Mouse (Mus musculus): ENCODE data around the gene Atp8b5. TPM values are rescaled to one million over a fixed set of nuclear protein-coding genes. Genes with fewer than 3 reads are reported as not detected.

The Atp8b5 gene
- polyA plus RNA-seq, 1 experiment: 0.06 TPM

DNA sequence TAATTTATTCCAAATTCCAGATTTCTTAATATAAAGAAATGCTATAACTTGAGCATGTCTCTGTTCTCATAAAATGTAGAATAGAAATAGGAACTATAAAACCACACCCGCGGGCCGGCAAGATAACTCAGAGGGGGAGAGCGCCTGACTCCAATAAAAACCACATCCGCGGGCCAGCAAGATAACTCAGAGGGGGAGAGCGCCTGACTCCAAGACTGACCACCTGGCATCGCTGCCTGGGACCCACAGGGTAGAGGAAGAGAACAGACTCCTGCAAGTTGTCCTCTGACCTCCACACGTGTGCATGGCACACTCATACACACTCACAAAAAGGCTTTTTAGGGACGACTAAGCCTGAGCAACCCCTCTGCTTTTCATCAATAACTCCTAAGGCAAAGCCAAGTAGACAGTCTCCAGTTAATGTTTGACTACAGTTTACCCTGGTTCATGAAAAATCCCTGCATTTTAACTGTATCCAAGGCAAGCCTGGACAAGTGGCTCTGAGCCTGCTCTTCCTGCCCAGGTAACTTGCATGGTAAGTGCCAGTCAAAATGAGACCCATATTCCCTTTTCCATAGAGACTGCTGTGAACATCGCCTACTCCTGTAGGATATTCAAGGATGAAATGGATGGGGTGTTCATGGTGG lies 98.1 kb downstream of the Atp8b5 start:
- no peak for TF ChIP-seq GATA1 (IDR thresholded peaks at IDR 0.05; ENCODE audit: low read length)

DNA sequence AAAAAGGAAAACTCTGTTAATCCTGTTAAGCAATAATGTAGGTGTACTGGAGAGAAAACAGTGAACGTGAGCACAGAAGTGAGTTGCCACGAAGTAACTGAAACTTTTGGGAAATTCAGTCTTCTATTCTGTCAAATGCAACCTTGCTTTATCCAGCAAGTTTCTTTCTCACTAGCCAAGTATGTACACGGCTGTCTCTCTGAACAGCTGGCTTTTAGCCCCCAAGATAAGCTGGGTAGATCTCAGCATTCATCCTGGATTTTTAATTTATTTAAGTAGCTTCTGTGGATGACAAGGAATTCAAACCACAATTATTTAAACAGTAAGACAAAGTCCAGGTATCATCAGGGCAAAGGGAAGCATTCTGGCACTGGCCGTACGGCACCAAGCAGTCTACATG lies 100.3 kb downstream of the Atp8b5 start:
- TF ChIP-seq GATA1 (IDR thresholded peaks at IDR 0.05; ENCODE audit: low read length): no peak

DNA sequence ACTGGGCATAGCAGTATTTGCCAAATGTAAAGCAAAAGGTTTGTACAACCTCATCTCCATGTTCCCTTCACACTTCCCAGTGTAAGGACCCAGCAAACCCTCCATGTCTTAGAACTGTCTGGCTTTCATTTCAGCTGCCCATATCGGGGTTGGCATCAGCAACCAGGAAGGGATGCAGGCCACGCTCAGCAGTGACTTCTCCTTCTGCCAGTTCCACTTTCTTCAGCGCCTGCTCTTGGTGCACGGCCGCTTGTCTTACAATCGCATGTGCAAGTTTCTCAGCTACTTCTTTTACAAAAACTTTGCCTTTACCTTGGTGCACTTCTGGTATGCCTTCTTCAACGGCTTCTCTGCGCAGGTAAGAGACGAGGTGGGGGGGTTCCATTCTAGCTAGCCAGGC lies 100.8 kb downstream of the Atp8b5 start:
- TF ChIP-seq GATA1 (IDR thresholded peaks at IDR 0.05; ENCODE audit: low read length): no peak

DNA sequence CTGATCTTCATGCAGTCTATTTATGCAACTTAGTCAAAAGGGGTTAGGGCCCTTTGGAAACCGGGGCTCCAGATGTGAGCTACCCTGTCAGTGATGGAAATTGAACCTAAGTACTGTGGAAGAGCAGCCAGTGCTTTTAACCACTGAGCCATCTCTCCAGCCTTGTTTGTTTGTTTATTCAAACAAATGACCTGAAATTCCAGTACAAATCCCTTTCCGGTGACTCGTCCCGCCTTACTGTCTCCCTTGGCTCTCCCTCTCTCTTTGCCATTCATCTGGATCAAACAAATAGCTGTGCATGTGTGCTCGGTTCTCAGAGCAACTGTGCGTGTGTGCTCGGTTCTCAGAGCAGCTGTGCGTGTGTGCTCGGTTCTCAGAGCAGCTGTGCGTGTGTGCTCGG lies 104.4 kb downstream of the Atp8b5 start:
- TF ChIP-seq GATA1 (IDR thresholded peaks at IDR 0.05; ENCODE audit: low read length): no peak

DNA sequence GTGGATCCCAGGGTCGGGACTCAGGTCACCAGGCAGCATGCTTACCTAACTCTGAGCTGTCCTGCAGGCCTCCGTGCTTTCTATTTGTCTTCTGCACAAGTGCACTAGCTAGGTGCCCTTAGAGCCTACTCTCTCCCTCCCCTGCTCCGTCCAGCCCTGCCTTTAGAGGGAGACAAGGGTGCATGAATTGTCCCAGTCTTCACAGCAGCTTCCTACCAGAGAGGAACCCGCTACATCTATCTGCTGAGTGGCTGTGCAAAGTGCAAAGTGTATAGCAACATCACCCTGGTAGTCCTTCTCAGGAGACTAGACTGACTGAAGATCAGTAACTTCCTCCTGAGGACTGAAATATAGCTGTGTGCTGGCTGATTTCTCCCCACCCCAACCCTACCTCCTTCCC lies 105.2 kb downstream of the Atp8b5 start:
- TF ChIP-seq GATA1 (IDR thresholded peaks at IDR 0.05; ENCODE audit: low read length): no peak

DNA sequence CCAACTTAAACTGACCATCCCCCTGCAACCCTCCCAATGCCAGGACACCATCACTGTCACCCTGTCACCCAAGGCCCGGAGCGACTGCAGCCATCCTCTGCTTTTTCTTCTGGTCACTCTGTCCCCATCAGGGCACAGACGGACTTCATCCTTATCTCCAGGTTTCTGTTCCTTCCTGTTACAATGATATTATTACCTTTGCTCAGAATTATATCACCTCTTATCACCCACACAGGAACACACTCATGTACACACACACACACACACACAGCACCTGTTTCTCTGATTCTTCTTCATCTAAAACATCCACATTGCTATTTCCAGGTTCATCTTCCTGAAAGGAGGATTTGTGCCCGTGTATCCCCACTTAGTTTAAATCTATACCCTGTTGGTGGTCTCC lies 107.3 kb downstream of the Atp8b5 start:
- TF ChIP-seq GATA1 (IDR thresholded peaks at IDR 0.05; ENCODE audit: low read length): no peak

DNA sequence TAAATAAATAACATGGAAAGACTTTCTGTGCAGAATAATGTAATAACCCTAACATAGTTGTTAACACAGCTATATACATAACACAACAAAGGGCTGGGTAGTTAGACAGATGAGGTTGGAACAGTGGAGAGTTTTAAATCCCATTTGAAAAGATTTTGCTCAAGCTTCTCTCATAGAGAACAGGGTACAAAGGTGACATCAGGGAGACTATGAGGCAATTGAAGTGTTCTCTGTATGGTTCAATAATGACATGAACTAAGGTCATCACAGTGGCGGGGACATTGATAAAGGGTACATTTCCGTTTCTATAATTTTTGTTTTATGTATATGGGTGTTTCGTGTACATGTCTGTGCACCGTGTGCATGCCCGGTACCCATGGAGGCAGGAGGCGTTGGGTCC lies 112.6 kb downstream of the Atp8b5 start:
- no peak for TF ChIP-seq GATA1 (IDR thresholded peaks at IDR 0.05; ENCODE audit: low read length)

DNA sequence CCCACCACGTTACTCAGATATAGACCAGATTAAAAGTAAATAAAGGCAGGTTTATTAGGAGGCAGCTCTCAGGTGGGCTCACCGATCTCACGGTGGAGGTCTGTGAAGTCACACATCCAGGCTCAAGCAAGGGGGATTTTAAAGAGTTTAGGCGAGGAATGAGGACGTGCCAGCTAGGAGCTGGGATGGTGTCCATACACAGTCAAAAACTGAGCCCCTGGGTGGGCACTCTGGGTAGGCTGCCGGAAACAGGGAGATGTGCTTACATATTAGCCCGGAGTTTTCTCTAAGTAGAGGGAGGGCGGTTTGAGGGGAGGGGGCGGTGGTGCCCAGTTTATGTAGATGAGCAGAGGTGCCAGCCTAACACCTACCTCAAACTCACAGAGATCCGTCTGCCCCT lies 114.0 kb downstream of the Atp8b5 start:
- TF ChIP-seq GATA1 (IDR thresholded peaks at IDR 0.05; ENCODE audit: low read length): no peak

DNA sequence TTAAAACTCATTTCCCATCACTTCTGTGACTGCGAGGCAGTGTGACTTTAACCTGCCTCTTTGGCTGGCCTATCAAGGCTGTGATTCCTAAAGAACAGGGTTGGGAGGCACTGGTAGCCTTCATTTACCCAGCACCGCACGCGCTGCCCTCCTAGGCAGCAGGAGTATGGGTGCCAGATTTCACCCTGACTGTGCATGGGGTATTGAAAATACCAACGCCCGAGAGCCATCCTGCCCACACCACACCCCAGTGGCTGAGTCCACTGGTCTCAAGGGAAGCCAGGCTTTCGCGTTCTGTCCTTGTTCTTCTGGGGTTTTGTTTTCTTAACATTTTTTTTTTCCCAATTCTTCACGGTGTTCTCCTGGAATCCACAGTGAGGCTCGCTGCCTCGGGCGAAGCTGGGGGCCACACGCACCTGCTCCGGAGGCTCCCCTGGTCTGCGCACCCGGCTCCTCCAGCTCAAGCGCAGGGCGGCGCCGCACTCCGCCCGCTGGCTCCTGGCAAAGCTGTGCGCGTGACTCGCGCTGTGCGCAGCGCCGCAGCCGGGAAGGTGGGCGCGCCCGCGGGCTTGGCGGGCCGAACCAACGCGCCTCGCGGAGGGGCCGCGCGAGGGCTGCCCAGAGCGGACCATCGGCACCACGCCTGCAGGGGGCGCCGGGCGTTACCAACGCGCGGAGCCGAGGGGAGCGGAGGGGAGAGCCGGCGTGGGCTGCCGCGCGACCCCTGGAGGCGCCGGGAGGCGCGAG lies 114.6 kb downstream of the Atp8b5 start, which contains the start of gene Rusc2:
Gene Rusc2 (plus strand): TSS at position 572 of the 747 bp plus-strand sequence.
- TF ChIP-seq GATA1 (IDR thresholded peaks at IDR 0.05; ENCODE audit: low read length): no peak

DNA sequence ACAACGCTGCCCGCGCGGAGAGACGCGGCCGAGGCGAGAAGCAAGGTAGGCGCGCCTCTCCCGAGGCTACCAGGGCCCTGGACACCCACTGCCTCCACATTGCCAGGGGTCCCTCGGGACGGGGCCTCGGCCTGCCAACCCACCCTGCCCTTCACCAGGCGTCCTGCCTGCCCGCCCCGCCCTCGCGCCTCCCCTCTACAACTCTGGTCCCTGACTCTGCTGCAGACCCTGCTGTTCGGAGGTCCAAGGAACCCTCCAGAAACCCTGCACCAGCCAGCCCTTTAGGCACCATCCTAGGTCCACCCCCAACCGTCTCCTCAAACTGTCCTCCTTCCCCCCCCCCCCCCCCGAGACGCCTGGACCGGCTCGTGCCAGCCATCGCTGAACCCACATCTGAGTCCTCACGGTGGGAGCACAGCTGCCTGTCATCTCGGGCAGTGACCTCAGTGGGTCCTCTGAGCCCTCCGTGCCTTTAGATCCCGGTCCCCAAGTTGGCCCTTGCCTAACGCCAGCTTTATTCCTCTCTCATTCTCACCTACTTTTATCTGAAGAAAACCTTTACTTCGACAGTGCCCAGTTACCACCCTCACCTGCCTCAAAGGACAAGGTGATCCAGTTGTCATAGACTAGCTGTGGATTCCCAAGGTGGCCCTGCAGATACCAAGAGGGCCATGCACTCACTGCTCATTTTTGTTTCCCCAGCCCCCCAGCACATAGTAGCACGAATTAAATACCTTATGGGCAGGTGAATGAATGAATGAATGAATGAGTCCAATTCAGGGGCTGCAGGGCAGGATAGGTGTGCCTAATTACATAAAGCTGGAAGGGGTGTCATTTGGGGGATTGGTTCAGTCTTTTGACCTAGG lies 115.4 kb downstream of the Atp8b5 start:
- TF ChIP-seq GATA1 (IDR thresholded peaks at IDR 0.05; ENCODE audit: low read length): no peak

DNA sequence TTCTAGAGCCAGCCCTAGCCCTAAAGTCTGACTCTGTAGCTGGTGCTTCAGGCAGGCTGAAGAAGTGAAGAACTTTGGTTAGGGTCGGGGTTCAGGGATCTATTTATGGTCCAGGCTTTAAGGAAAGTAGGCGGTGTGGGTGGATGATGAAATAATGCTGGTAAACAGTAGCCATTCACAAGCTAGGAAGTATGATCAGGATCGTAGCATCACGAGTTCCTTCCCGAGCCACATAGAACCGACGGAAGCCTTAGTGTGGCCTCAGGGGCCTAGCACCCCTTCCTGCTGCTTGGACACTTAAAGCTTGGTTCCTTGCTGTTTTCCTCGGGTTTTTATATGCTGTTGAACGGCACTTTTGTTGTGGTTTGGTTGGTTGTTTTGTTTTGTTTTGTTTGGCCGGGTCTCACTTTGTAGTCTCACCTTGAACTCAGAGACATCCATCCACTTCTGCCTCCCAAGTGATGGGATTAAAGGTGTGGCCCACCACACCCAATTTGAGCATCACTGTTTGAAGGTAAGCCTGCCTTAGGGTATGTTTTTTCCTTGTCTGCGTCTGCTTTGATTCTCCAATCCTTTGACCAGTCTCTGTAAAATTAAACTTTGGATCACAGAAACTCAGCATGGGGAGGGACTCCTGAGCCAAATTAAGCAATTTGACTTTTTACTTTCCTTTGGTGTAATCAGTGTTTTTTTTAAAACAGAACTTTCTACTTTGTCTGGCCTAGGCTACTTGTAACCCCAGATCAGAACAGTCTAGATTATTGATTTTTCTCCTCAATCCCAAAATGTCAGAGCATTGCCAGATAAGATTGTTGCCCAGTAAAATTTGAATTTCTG lies 116.5 kb downstream of the Atp8b5 start:
- TF ChIP-seq GATA1 (IDR thresholded peaks at IDR 0.05; ENCODE audit: low read length): no peak

DNA sequence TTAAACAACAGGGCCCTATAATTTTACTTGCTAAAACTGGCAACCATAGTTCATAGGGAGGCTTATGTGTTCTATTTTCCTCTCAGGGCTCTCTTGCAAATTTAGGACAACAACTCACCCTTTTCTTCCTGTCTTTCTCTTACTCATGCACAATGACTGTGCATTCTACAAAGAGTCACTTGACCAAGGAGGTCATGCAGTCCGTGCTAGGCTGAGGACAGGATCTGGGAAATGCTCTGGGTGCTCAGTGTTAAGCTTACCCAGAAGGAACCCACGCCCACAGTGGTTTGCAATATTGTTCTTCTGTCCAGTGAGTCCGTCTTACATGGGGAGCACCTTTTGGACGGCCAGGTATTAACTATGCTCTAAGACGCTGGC lies 117.1 kb downstream of the Atp8b5 start:
- TF ChIP-seq GATA1 (IDR thresholded peaks at IDR 0.05; ENCODE audit: low read length): no peak

DNA sequence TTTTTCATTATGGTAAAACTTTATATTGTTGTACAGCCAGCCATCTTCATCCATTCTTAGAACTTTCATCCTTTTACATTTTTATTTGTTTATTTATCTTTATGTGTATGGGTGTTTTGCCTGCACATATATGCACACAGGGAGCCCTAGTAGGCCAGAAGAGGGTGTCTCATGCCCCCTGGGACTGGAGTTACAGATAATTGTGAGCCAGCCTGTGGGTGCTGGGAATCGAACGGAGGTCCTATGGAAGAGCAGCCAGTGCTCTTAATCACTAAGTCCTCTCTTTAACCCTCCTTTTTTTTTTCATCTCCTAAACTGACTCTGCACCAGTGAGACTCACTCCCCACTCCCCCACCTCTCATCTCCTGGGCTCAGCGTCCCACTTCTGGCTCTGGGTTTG lies 117.6 kb downstream of the Atp8b5 start:
- TF ChIP-seq GATA1 (IDR thresholded peaks at IDR 0.05; ENCODE audit: low read length): no peak

DNA sequence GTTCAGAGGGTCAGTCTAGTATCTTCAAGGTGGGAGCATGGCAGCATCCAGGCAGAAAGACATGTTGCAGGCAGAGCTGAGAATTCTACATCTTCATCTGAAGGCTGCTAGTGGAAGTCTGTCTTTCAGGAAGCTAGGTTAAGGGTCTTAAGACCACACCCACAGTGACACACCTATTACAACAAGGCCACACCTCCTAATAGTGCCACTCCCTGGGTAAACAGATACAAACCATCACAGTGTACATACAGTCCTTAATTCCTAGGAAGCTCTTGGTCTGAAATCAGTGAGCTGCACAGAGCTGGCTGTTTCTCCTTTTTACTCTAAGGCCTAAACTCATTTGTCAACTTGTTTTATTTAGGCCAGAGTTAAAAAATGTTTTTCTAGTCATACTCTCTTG lies 120.0 kb downstream of the Atp8b5 start:
- no peak for TF ChIP-seq GATA1 (IDR thresholded peaks at IDR 0.05; ENCODE audit: low read length)

DNA sequence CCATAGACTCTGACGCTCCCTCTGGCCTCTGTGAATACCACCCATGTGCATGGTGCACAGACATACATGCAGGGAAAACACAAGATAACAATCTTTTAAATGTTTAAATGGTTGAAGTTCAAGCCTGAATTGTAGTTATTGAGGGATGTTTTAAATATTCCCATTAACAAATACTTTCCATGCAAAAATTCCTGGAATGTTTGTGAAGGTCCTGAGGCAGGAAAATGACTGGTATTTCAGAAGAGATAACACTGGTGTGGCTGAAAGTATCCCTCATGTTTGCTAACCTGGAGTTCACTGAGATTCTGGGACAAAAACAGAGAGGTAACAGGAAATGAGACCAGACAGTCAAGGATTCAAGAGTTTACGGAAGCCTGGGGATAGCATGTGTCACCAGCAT lies 122.4 kb downstream of the Atp8b5 start:
- no peak for TF ChIP-seq GATA1 (IDR thresholded peaks at IDR 0.05; ENCODE audit: low read length)
